Mouse (Mus musculus) brain, embryonic 18.5 days (tissue): ENCODE data around the gene Smndc1.
A peak's percentile ranks its signal among the peaks of the same experiment; 100 is the strongest.

ENCODE experiments used
- DNase-seq: peaks from one replicate; pipeline ENCODE4 v3.0.0-alpha.2; 2012; ENCODE audit warnings: low read depth, low spot score

Smndc1 gene

DNA sequence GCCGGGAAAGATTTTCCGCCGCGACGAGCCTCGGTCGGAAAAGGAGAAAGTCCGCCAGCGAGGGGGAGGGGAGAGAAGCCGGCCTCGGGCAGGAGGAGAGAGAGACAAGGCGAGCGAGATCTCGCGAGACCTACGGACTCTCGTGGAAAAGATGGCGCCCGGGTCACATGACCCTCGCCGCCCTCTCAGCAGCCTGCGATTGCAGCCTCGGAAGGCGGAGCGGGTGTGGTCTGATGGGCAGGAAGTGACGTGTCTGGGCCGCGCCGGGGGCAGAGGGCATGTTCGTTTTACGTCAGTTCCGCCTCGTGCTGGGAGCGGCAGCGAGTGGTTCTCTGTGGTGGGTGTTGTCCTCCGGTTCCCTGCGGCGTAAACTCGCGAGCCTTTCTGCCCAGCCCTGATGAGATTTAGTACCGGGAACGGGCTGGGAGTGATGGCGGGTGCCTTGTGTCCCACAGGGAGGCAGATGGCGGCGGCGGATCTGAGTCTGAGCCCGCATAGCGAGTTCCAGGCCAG, at the start of gene Smndc1:
Smndc1 (minus strand) TSS at position 84 of the 513 bp plus-strand sequence.
- peak; percentile 99 for DNase-seq

- no peak for DNase-seq
These were observed 49.0 kb upstream of the Smndc1 start for GRCm38 (mm10) chr19:53439340-53439739.

GRCm38 (mm10) chr19:53437991-53438390, 47.6 kb upstream of the Smndc1 start:
- DNase-seq = no peak

DNA sequence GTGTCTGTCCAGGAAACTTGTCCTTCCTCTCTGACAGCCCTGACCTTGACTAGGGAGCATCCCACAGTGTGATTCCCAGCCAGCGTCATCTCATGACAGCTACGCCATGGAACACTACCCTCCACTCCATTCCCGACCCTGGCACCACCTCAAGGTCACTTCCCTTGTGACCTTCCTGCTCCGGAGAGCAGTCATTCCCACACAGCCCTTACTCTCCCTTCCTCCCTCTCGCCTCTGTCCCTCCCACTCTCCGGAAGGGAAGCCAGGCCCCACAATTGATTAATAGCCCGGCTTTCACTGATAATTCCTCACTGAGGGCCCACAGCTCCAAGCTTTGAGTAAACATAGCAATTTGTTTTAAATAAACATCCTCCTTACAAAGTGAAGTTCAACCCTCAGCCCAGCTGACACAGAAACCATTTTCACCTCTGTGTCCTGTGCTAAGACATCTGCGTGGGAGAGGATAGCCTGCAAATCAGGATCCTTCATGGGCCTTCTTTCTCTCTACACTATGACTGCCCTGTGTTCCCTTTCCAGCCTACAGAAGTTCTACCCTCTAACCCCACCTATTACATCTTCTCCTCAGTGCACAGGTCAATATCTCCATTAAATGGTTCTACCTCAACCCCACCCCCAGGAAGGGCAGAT, 47.1 kb upstream of the Smndc1 start:
- DNase-seq = no peak

DNA sequence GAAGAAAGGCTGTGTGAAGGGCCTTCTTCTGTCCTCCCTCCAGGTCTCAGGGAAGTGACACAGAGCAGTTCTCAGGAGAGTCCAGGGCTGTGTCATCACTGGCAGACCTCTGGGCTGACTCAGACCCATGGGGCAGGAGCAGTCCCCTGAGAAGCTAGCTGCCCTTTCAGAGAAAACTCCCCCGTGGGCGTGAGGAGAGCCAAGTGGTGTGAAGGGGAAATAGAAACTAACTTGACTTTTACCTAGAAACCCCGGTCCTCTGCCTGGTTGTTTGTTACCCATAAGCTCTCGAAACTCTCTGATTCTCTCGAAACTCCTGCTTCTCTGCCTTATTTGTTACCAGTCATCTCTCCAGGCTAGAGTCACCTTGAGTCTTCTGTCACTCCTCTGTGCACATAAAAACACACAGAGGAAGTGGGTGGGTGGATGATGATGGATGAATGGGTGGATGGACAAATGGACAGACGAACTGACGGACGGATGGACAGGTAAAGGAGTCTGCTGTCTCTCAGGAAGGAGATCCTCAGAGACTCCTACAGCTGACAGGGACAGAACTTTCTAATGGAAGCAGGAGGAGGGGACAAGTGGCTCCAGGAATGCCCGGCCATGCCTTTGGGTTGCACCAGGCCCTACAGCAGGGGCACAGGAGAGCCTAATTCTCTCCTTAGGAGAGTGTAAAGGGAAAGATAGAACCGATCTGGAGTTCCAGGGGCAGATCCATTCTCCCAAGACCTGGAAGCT, 43.7 kb upstream of the Smndc1 start:
- DNase-seq = no peak

DNA sequence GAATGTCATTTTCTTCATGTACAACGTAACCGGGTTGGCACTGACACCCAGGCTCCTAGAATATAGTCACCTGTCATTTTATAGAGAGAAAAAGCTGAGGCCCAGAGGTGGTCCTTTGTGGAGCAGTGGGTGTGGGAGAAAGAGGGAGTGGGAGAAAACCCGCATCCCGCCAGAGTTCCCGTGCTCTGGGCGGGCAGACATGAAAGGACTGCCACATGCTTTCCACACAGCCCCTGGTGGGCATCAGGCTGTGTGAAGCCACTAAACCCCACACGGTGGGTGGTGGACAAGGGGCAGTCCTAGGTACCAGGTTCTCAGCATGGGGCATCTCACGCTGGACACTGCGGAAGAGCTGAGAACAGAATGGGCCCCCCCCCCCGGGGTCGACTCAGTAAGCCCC, 40.6 kb upstream of the Smndc1 start:
- DNase-seq = no peak

DNA sequence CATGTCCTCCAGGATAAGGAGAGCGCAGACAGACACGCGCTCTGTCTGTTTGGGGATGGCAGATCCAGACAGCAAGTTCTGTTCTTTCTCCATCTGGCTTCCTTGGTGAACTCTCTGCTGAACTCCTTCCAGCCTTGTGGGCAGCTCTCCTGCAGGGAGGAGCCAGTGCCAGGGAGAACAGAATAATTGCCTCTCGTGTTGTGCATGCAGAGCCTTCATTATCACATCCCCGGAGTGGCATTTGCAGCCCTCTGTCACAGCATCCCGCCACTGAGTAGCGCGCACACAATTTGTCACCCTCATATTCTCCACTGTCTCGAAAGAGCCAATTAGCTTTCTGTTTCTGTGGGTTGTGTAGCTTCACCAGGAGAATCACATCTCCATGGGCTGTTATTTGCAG, 40.0 kb upstream of the Smndc1 start:
- peak; percentile 69 for DNase-seq

GRCm38 (mm10) chr19:53427817-53428216, 37.4 kb upstream of the Smndc1 start:
- no peak for DNase-seq

DNA sequence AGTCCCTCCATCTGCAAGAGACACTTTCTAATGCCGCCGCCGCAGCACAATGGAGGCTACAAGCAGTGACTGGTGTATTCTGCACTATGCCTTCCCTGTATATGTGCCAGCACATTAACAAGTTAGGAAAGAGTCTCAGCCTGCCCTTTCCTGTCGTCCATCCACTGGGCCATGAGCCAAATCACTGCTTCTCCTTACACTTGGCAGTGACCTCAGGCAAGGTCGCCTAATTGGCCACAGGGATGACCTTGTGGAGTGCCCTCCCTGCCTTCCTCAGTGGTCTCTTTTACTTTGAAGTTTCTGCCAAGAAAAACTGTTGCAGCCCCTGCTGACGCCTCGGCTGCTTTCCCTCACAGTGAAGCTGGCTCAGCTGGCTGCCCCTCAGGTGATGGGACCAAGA, 37.0 kb upstream of the Smndc1 start:
- no peak for DNase-seq

DNA sequence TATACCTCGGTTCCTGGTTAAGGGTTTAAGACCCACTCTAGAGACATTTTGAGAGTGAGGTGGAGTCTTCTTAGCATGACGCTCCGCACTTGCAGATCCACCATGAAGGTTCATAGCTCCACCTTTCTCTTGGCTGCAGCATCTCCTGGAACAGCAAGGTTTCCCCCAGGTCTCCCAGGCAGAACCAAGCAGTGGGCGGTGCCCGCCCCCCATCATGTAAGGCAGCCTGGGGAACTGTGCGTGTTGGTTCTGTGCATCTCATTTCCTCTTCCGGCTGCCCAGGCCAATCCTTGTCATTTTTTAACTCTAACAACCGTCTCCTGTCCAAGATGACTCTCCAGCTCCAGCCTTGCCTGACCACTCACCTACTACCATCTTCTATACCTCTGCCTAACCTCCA, 35.4 kb upstream of the Smndc1 start:
- DNase-seq = no peak

GRCm38 (mm10) chr19:53424629-53425028, 34.3 kb upstream of the Smndc1 start:
- no peak for DNase-seq

GRCm38 (mm10) chr19:53423816-53424465, 33.6 kb upstream of the Smndc1 start:
- no peak for DNase-seq

GRCm38 (mm10) chr19:53423341-53423753, 33.0 kb upstream of the Smndc1 start:
- DNase-seq = no peak

DNA sequence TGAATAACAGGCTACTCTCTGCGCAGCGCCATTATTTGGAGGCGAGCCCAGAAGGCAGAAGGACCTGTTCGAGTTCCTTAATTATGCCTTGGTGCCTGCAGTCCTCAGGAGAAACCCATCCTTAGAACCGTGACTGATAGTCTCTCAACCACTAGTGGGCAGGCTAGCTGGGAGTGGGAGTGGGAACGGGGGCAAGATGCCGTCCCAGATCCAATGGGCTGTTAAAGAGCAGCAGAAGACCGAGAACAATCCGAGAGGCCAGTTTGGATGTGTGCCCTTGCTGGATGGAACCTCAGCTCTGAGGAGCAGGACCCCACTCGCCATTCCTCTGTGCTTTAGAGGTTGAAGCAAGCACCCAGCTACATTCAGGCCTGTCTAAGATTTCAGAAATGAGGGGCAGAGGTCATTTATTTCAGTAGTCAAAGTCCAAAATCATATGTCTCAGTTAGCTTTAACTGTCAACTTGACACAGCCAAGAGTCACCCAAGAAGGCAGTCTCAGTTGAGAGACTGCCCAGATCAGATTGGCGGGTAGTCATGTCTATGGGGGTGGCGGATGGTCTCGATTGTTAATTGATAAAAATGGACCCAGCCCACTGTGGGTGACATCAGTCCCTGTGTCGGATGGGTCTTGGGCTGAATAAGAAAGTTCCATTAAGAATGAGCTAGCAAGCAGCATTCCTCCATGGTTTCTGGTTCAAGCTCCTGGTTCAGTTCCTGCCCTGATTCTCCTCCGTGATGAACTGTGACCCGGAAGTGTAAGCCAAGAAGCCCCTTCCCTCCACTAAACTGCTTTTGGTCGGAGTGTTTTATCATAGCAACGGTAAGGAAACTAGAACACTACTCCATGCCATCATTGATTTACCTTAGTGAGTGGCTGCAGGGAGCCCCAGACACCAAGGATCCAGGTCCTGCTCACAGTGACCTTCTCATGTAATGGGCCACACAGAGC, 32.3 kb upstream of the Smndc1 start:
- no peak for DNase-seq

GRCm38 (mm10) chr19:53421583-53422188, 31.3 kb upstream of the Smndc1 start:
- no peak for DNase-seq

DNA sequence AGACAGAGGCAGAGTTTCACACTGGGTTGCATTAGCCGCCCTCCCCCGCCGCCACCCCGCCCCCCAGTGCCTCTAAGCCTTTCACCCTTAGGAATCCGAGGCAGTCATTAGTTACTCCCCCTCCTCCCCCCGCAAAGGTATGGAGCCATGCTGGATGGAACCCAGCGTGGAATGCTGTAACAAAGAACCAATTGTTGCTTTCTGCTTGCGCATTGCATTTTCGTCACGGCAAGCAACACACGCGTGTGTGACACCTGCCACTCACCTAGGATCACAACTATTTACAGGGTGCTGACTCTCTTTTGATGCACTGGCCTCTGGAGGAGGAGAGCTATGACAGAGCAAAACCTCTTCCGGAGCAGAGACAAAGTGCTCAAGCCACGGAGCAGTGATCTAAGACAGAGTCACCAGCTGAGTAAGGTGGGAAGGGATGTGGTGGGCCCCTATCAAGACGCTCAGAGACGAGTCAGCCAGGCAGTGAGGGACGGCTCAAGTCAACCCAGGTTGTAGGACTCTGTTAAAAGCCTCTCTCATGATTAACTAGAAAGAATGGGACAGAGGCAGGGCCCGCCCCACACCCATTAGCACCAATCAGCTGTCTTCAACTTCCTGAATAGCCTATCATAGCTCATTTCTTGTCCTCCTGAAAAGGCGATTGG, 30.7 kb upstream of the Smndc1 start:
- DNase-seq = no peak

GRCm38 (mm10) chr19:53419834-53420233, 29.5 kb upstream of the Smndc1 start:
- DNase-seq = no peak

GRCm38 (mm10) chr19:53415198-53415597, 24.8 kb upstream of the Smndc1 start:
- no peak for DNase-seq

GRCm38 (mm10) chr19:53414650-53415049, 24.3 kb upstream of the Smndc1 start:
- no peak for DNase-seq

DNA sequence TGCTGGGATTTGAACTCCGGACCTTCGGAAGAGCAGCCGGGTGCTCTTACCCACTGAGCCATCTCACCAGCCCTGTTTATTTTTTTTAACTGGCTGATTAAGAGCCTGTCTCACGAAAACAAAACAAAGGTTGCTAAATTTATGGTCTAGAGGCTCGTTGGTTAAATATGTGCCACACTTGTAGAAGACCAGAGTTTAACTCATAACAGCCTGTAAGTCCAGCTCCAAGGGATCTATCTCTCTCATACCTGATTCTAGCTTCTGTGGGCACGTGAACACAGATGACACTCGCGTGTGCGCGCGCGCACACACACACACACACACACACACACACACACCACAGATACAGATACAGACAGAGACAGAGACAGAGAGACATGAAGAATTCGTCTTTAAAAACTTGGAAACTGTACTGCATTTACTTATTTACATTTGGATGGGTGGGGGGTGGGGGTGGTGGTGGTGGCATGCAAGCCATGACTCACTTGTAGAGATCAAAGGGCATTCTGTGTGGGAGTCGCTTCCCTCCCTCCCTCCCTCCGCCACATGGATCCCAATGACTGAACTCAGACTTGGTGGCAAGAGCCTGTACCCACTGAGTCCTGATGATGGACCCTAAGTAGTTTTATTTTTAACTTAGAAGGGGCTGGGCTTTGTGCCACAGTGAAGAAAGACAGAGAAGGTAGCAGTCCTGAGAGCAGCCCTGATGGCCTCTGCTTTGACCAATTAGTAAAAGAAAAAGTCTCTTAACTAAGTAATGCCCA, 23.4 kb upstream of the Smndc1 start:
- DNase-seq = no peak
